Mouse (Mus musculus) liver, embryonic 16.5 days (tissue): ENCODE results near the gene Tbc1d2. TPM values are rescaled to one million over a fixed set of nuclear protein-coding genes. Genes with fewer than 3 reads are reported as not detected.
"Not testable (repeated sequence)": the region's sequence is repeated elsewhere in the genome, so short reads cannot be mapped to it uniquely, and the experiment has no call there.

Experiments used
- ATAC-seq: fragments of 200-750 bp; cut with Nextera tagmentation; 2 replicates; pipeline ENCODE4 v1.8.0; 2017; ENCODE audit warnings: low read depth, mild to moderate bottlenecking, moderate number of reproducible peaks, moderate library complexity
- H3K27ac ChIP-seq: fragments of 300-500 bp; sonication (generic); 2 replicates; pipeline ENCODE4 v1.5.1; 2014; ENCODE audit warnings: mild to moderate bottlenecking, low read length
- H3K27me3 ChIP-seq: fragments of 300-500 bp; sonication (generic); 2 replicates; pipeline ENCODE4 v1.6.1; 2014; ENCODE audit warnings: low read depth, low read length, mixed read lengths; ENCODE audit not compliant: control insufficient read depth, insufficient read depth
- H3K36me3 ChIP-seq: fragments of 300-500 bp; sonication (generic); 2 replicates; pipeline ENCODE4 v1.6.1; 2014; ENCODE audit warnings: mild to moderate bottlenecking; ENCODE audit not compliant: control insufficient read depth, insufficient read depth
- H3K4me1 ChIP-seq: fragments of 300-500 bp; sonication (generic); 2 replicates; pipeline ENCODE4 v1.6.1; 2014; ENCODE audit warnings: low read depth, low read length, mixed read lengths; ENCODE audit not compliant: control insufficient read depth
- H3K4me2 ChIP-seq: fragments of 300-500 bp; sonication (generic); 2 replicates; pipeline ENCODE4 v1.6.1; 2014; ENCODE audit warnings: low read depth, low read length, mixed read lengths
- H3K4me3 ChIP-seq: fragments of 300-500 bp; sonication (generic); 2 replicates; pipeline ENCODE4 v1.5.1; 2014; ENCODE audit warnings: low read depth, mild to moderate bottlenecking, low read length
- H3K9ac ChIP-seq: fragments of 300-500 bp; sonication (generic); 2 replicates; pipeline ENCODE4 v1.6.1; 2014; ENCODE audit warnings: low read depth, low read length
- H3K9me3 ChIP-seq: fragments of 300-500 bp; sonication (generic); replicated peaks from 2 replicates; pipeline ENCODE4 v1.6.1; 2016; ENCODE audit warnings: low read length; ENCODE audit not compliant: control insufficient read depth
- WGBS: fragments of 180-500 bp; shearing (Covaris S2); extraction: QIAGEN DNeasy Blood & Tissue Kit; methylation state at CpG from one replicate; pipeline ENCODE4 v1.1.7; 2014; ENCODE audit not compliant: insufficient replicate concordance; 5-methylcytosine and 5-hydroxymethylcytosine counted together
- polyA plus RNA-seq: library from polyadenylated mRNA; unstranded; fragments of >200 nt; fragmentation: Nextera tagmentation; extraction: Ambion mirVana; gene quantifications from 2 replicates; pipeline ENCODE4 v1.2.1, GENCODE M21; 2015

Tbc1d2 gene
- polyA plus RNA-seq, 1 experiment from 2014 or later: 0.86 TPM

GRCm38 (mm10) chr4:46633565-46633964, 16.4 kb downstream of the Tbc1d2 start:
- 72% methylated on average over 6 of the region's 6 CpGs for WGBS
- not testable (repeated sequence) for H3K36me3 ChIP-seq, H3K4me1 ChIP-seq, H3K9ac ChIP-seq, H3K9me3 ChIP-seq, H3K4me2 ChIP-seq, ATAC-seq, H3K4me3 ChIP-seq, H3K27me3 ChIP-seq, H3K27ac ChIP-seq

- no peak for ATAC-seq
- Histone ChIP-seq H3K9me3 (no peaks in the 10 kb centered on the region), H3K27me3 (no peaks in the 10 kb centered on the region), H3K27ac (no peak overlapping the region; the same call in 1 of the 2 replicates), H3K9ac (no peak overlapping the region), H3K36me3 (no peaks in the 10 kb centered on the region), H3K4me3 (no peak overlapping the region), H3K4me2 (no peak overlapping the region), H3K4me1 (peaks cover 3% of the 10 kb centered on the region)
- 26% methylated on average over 2 of the region's 2 CpGs for whole genome bisulfite sequencing
Measured at GRCm38 (mm10) chr4:46632465-46632864, 17.5 kb downstream of the Tbc1d2 start.

- Histone ChIP-seq H3K36me3 (no peaks in the 10 kb centered on the region), H3K4me3 (no peak overlapping the region), H3K4me1 (peaks cover 3% of the 10 kb centered on the region), H3K27me3 (no peaks in the 10 kb centered on the region), H3K9me3 (no peaks in the 10 kb centered on the region), H3K9ac (no peak overlapping the region), H3K27ac (no peak overlapping the region), H3K4me2 (no peak overlapping the region)
- WGBS: 26% methylated on average over 9 of the region's 9 CpGs
- peak; percentile 58 for ATAC-seq
Measured at GRCm38 (mm10) chr4:46630390-46630789, 19.6 kb downstream of the Tbc1d2 start.

- WGBS: 49% methylated on average over 9 of the region's 9 CpGs
- no peak for ATAC-seq
- Histone ChIP-seq H3K9me3 (no peaks in the 10 kb centered on the region), H3K36me3 (no peaks in the 10 kb centered on the region), H3K4me2 (no peak overlapping the region), H3K9ac (no peak overlapping the region), H3K27me3 (no peaks in the 10 kb centered on the region), H3K4me1 (peaks cover 3% of the 10 kb centered on the region), H3K4me3 (no peak overlapping the region), H3K27ac (no peak overlapping the region)
Measured at GRCm38 (mm10) chr4:46628873-46629272, 21.1 kb downstream of the Tbc1d2 start.

GRCm38 (mm10) chr4:46628081-46628480, 21.9 kb downstream of the Tbc1d2 start:
- 61% methylated on average over 11 of the region's 11 CpGs for WGBS
- peaks cover 3% of the 10 kb centered on the region for H3K4me1 ChIP-seq
- no peak overlapping the region for H3K9ac ChIP-seq
- H3K4me3 ChIP-seq: no peak overlapping the region
- no peak for ATAC-seq
- no peak overlapping the region for H3K27ac ChIP-seq
- H3K27me3 ChIP-seq: no peaks in the 10 kb centered on the region
- H3K4me2 ChIP-seq: no peak overlapping the region
- no peaks in the 10 kb centered on the region for H3K36me3 ChIP-seq
- no peaks in the 10 kb centered on the region for H3K9me3 ChIP-seq

GRCm38 (mm10) chr4:46625101-46625500, 24.9 kb downstream of the Tbc1d2 start:
- H3K27ac ChIP-seq: no peak overlapping the region
- ATAC-seq: no peak
- 65% methylated on average over 10 of the region's 10 CpGs for WGBS
- H3K9me3 ChIP-seq: no peaks in the 10 kb centered on the region
- H3K27me3 ChIP-seq: no peaks in the 10 kb centered on the region
- H3K9ac ChIP-seq: no peak overlapping the region
- H3K4me1 ChIP-seq: peaks cover 2% of the 10 kb centered on the region; the same call in 1 of the 2 replicates
- no peaks in the 10 kb centered on the region for H3K36me3 ChIP-seq
- H3K4me3 ChIP-seq: no peak overlapping the region
- H3K4me2 ChIP-seq: no peak overlapping the region

- H3K27me3 ChIP-seq: no peaks in the 10 kb centered on the region
- no peak overlapping the region for H3K27ac ChIP-seq
- no peak for ATAC-seq
- no peaks in the 10 kb centered on the region for H3K36me3 ChIP-seq
- H3K9ac ChIP-seq: no peak overlapping the region
- no peak overlapping the region for H3K4me3 ChIP-seq
- H3K4me2 ChIP-seq: no peak overlapping the region
- H3K4me1 ChIP-seq: peaks cover 2% of the 10 kb centered on the region; the same call in 1 of the 2 replicates
- WGBS: 57% methylated on average over 5 of the region's 5 CpGs
- no peaks in the 10 kb centered on the region for H3K9me3 ChIP-seq
Measured at GRCm38 (mm10) chr4:46623007-46623406, 27.0 kb downstream of the Tbc1d2 start.

GRCm38 (mm10) chr4:46620946-46621345, 29.1 kb downstream of the Tbc1d2 start:
- Histone ChIP-seq H3K27ac (no peak overlapping the region), H3K4me3 (no peak overlapping the region), H3K4me2 (no peak overlapping the region), H3K36me3 (no peaks in the 10 kb centered on the region), H3K9ac (no peak overlapping the region), H3K27me3 (no peaks in the 10 kb centered on the region), H3K9me3 (no peaks in the 10 kb centered on the region), H3K4me1 (peaks cover 2% of the 10 kb centered on the region; the same call in 1 of the 2 replicates)
- no peak for ATAC-seq
- 40% methylated on average over 8 of the region's 8 CpGs for WGBS

- WGBS: 18% methylated on average over 23 of the region's 23 CpGs
Measured at GRCm38 (mm10) chr4:46620330-46620729, 29.7 kb downstream of the Tbc1d2 start.

More at GRCm38 (mm10) chr4:46620330-46620729, 29.7 kb downstream of the Tbc1d2 start:
- ATAC-seq: no peak
- Histone ChIP-seq H3K4me1 (peaks cover 2% of the 10 kb centered on the region; the same call in 1 of the 2 replicates), H3K4me2 (peak overlapping the region; percentile 36), H3K36me3 (no peaks in the 10 kb centered on the region), H3K4me3 (peak overlapping the region; percentile 24), H3K27ac (no peak overlapping the region), H3K9me3 (no peaks in the 10 kb centered on the region), H3K27me3 (no peaks in the 10 kb centered on the region), H3K9ac (no peak overlapping the region)
